Mouse (Mus musculus): Measurements from ENCODE around the gene Afmid.

GRCm38 (mm10) chr11:117799174-117799573, 26.6 kb upstream of the Afmid start:
- no peak for TF ChIP-seq CTCF (IDR thresholded peaks at IDR 0.05; ENCODE audit: low read depth)
- TF ChIP-seq EP300 (IDR thresholded peaks at IDR 0.05; ENCODE audit: low read depth) = no peak
